Mouse (Mus musculus): ENCODE data around the gene Mip. TPM values are rescaled to one million over a fixed set of nuclear protein-coding genes. Genes with fewer than 3 reads are reported as not detected.

Gene Mip
- polyA plus RNA-seq, 1 experiment from 2014 or later, result not detected

DNA sequence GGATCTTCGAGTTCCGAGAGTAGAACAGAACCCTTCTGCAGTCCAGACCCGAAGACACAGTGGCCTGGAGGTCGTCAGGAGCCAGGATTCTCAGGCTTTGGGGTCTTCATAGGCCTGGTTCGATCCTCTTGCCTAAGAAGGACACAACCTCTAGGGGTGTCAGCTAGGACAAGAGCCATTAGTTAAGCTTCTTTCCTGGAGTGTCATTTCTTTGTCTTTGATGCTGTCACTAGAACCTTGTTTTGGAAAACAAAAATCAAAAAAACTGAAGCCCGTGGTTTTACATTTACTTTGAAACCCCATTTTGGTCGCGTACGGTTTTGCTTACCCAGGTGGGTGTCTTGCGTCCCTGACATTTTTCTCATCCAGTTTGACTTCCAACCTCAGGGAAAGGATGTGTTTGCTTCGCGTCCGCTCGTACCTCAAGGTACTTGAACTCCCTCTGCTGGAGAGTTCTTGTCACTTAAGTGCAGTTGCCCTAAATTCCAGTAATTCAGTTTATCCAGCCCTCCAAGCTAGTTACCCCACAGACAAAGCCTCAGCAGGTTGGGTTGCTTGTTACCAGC lies 6.9 kb downstream of the Mip start:
- peaks cover 4% of the 10 kb centered on the region; the same call in 1 of the 2 replicates for H3K4me1 ChIP-seq (ENCODE audit: insufficient read depth)
- peaks cover 5% of the 10 kb centered on the region for H3K36me3 ChIP-seq (ENCODE audit: insufficient read depth)
- DNase-seq (peak; percentile 95), ATAC-seq (ENCODE audit: insufficient read depth) (peak; percentile 41)
- under 1% methylated on average over 14 of the region's 14 CpGs for WGBS
- peak overlapping the region; percentile 94 for H3K27ac ChIP-seq (ENCODE audit: low read depth)
- H3K9me3 ChIP-seq (ENCODE audit: low read depth, low read length), result no peaks in the 10 kb centered on the region
- H3K4me3 ChIP-seq (ENCODE audit: low read depth, low read length), result peak overlapping the region; percentile 74
- TF ChIP-seq CTCF (IDR thresholded peaks at IDR 0.05; ENCODE audit: low read depth), result peak; percentile 87
- H3K27me3 ChIP-seq (ENCODE audit: insufficient read depth, low read length), result no peaks in the 10 kb centered on the region
- H3K9ac ChIP-seq, result peak overlapping the region; percentile 87
- peak overlapping the region; percentile 84 for H3K4me2 ChIP-seq

DNA sequence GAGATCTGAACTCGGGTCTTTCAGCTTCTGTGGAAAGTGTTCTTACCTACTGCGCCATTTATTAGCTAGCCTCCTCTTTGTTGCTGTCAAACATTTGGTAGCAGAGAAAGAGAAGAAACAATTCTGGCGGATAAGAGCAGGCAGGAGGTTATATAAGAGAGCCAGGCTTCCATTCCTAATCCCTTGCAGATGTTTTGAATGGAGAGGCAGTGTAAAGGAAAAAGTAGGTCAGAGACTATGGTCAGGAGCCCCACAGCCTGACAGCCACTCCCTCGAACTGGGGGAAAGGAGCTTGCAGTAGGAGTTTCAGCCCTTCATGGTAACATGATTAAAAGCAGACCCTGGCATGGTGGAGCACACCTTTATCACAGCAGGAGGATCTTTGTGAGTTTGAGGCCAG lies 10.7 kb downstream of the Mip start:
- no peak overlapping the region for H3K4me2 ChIP-seq
- H3K4me1 ChIP-seq (ENCODE audit: insufficient read depth), result no peaks in the 10 kb centered on the region
- no peak for TF ChIP-seq CTCF (IDR thresholded peaks at IDR 0.05; ENCODE audit: low read depth)
- no peak overlapping the region for H3K27ac ChIP-seq (ENCODE audit: low read depth)
- WGBS, result 71% methylated on average over 4 of the region's 4 CpGs
- DNase-seq (no peak), ATAC-seq (ENCODE audit: insufficient read depth) (no peak)
- H3K36me3 ChIP-seq (ENCODE audit: insufficient read depth), result peaks cover 23% of the 10 kb centered on the region
- H3K9me3 ChIP-seq (ENCODE audit: low read depth, low read length), result no peaks in the 10 kb centered on the region
- H3K9ac ChIP-seq, result no peak overlapping the region
- no peaks in the 10 kb centered on the region for H3K27me3 ChIP-seq (ENCODE audit: insufficient read depth, low read length)
- H3K4me3 ChIP-seq (ENCODE audit: low read depth, low read length), result no peak overlapping the region

DNA sequence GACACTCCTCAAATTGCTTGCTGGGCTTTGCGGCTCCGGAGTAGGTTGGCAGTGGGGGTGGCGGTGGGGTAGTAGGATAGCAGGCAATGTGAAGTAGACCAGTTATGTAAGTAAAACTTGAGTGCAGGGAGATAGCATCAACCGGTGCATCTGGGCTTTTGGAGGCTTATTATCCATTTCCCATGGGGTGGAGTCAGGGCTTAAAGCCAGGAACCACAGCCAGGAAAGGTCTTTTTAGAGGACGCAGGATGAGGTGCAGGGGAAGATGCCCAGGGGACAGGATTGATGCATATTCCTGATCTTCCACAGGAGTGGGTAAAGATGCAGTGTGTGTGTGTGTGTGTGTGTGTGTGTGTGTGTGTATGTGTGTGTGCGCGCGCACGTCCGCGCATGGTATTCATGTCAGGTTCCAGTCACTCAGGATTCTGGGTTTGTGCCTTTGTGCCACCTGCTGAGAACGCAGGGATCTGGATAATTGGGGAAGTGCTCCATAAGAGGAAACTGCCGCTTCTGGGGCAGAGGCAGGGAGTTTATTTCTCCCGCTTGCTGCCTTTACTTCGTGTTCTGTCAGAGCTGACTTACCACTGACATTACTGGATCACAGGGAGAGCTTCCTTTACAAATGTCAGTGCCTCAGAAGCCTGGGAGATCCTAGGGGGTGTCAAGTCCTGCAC lies 12.3 kb downstream of the Mip start:
- Histone ChIP-seq H3K27me3 (ENCODE audit: insufficient read depth, low read length) (no peaks in the 10 kb centered on the region), H3K4me1 (ENCODE audit: insufficient read depth) (no peaks in the 10 kb centered on the region), H3K4me3 (ENCODE audit: low read depth, low read length) (no peak overlapping the region), H3K9me3 (ENCODE audit: low read depth, low read length) (no peaks in the 10 kb centered on the region), H3K4me2 (no peak overlapping the region), H3K9ac (no peak overlapping the region), H3K36me3 (ENCODE audit: insufficient read depth) (peaks cover 40% of the 10 kb centered on the region), H3K27ac (ENCODE audit: low read depth) (no peak overlapping the region)
- TF ChIP-seq CTCF (IDR thresholded peaks at IDR 0.05; ENCODE audit: low read depth), result no peak
- DNase-seq, result no peak
- ATAC-seq (ENCODE audit: insufficient read depth), result no peak
- WGBS, result 78% methylated on average over 15 of the region's 15 CpGs

DNA sequence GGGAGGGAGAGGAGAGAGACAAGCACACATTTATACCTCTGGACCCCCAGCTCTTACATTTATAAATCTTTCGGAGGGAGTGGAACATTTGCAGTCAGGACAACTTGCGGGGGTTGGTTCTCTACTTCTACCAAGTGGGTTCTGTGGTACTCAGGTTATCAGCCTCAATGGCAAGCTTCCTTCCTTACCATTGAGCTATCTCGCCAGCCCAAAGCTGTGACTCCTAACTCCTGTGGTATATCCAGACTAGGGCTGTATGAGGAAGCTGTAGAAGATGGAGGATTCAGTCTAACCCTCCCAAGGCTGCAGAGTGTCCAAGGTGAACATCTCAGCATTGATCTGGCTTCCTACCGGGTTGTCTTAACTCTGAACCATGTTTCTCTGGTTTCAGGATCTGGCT lies 13.5 kb downstream of the Mip start:
- no peak overlapping the region for H3K9ac ChIP-seq
- no peak overlapping the region for H3K4me2 ChIP-seq

DNA sequence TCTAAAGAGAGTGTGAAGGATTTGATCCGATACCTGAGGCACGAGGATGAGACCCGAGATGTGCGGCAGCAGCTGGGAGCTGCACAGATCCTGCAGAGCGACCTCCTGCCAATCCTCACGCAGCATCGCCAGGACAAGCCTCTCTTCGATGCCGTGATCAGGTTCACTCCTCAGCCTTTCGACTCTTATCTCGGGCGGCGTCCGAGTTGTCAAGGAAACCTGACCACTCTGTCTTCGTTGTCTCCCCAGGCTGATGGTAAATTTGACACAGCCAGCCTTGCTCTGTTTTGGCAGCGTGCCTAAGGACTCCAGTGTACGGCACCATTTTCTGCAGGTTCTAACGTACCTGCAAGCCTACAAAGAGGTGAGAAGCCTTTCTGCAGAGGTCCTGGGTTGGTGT lies 14.5 kb downstream of the Mip start:
- Histone ChIP-seq H3K36me3 (ENCODE audit: insufficient read depth) (peaks cover 57% of the 10 kb centered on the region), H3K4me3 (ENCODE audit: low read depth, low read length) (no peak overlapping the region), H3K4me2 (no peak overlapping the region), H3K4me1 (ENCODE audit: insufficient read depth) (no peaks in the 10 kb centered on the region), H3K9ac (no peak overlapping the region), H3K27ac (ENCODE audit: low read depth) (no peak overlapping the region), H3K9me3 (ENCODE audit: low read depth, low read length) (no peaks in the 10 kb centered on the region), H3K27me3 (ENCODE audit: insufficient read depth, low read length) (no peaks in the 10 kb centered on the region)
- DNase-seq, result no peak
- 73% methylated on average over 18 of the region's 18 CpGs for WGBS
- no peak for TF ChIP-seq CTCF (IDR thresholded peaks at IDR 0.05; ENCODE audit: low read depth)
- ATAC-seq (ENCODE audit: insufficient read depth), result no peak

More for the DNA sequence above, 13.5 kb downstream of the Mip start:
- 89% methylated on average over 4 of the region's 4 CpGs for WGBS
- peaks cover 47% of the 10 kb centered on the region for H3K36me3 ChIP-seq (ENCODE audit: insufficient read depth)
- DNase-seq, result no peak
- no peaks in the 10 kb centered on the region for H3K4me1 ChIP-seq (ENCODE audit: insufficient read depth)
- no peak overlapping the region for H3K27ac ChIP-seq (ENCODE audit: low read depth)
- no peak for TF ChIP-seq CTCF (IDR thresholded peaks at IDR 0.05; ENCODE audit: low read depth)
- H3K4me3 ChIP-seq (ENCODE audit: low read depth, low read length), result no peak overlapping the region
- no peaks in the 10 kb centered on the region for H3K9me3 ChIP-seq (ENCODE audit: low read depth, low read length)
- no peaks in the 10 kb centered on the region for H3K27me3 ChIP-seq (ENCODE audit: insufficient read depth, low read length)
- ATAC-seq (ENCODE audit: insufficient read depth), result no peak

DNA sequence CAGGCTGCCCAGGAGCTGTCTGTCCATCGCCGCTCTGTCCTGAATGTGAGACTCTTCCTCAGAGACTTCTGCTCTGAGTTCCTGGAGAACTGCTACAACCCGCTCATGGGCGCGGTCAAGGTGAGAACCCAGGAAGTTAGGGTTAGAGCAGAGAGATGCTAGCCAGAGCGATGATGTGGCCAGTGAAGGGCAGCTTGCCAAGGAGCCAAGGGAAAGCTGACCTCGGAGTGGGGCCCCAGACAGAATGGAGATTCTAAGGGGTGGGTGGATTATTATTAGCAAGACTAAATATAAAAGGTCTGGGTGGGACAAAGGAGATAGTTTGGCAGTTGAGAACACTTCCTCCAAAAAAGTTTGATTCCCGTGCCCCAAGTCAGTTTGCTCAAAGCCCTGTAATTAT lies 17.6 kb downstream of the Mip start:
- Histone ChIP-seq H3K4me1 (ENCODE audit: insufficient read depth) (no peaks in the 10 kb centered on the region), H3K4me3 (ENCODE audit: low read depth, low read length) (no peak overlapping the region), H3K9ac (no peak overlapping the region), H3K36me3 (ENCODE audit: insufficient read depth) (peaks cover 88% of the 10 kb centered on the region), H3K4me2 (no peak overlapping the region), H3K27me3 (ENCODE audit: insufficient read depth, low read length) (no peaks in the 10 kb centered on the region), H3K27ac (ENCODE audit: low read depth) (no peak overlapping the region), H3K9me3 (ENCODE audit: low read depth, low read length) (no peaks in the 10 kb centered on the region)
- no peak for TF ChIP-seq CTCF (IDR thresholded peaks at IDR 0.05; ENCODE audit: low read depth)
- 88% methylated on average over 8 of the region's 8 CpGs for WGBS
- ATAC-seq (ENCODE audit: insufficient read depth) (no peak), DNase-seq (no peak)

DNA sequence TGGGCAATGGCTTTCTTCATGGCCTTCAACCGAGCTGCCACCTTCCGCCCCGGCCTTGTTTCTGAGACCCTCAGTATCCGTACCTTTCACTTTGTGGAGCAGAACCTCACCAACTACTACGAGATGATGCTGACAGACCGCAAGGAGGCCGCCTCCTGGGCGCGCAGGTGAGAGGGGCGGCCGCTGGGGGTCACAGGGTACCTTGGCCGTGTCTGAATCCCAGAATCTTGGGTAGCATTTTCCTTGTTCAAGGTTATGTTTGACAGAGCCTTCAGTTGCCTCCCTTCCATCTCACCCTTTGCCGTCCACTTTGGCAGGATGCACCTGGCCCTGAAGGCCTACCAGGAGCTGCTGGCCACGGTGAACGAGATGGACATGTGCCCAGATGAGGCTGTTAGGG lies 18.5 kb downstream of the Mip start:
- Histone ChIP-seq H3K4me1 (ENCODE audit: insufficient read depth) (no peaks in the 10 kb centered on the region), H3K27me3 (ENCODE audit: insufficient read depth, low read length) (no peaks in the 10 kb centered on the region), H3K9ac (no peak overlapping the region), H3K4me2 (no peak overlapping the region), H3K4me3 (ENCODE audit: low read depth, low read length) (no peak overlapping the region), H3K36me3 (ENCODE audit: insufficient read depth) (peaks cover 96% of the 10 kb centered on the region), H3K9me3 (ENCODE audit: low read depth, low read length) (no peaks in the 10 kb centered on the region), H3K27ac (ENCODE audit: low read depth) (no peak overlapping the region)
- ATAC-seq (ENCODE audit: insufficient read depth), result no peak
- WGBS, result 92% methylated on average over 15 of the region's 15 CpGs
- no peak for DNase-seq
- TF ChIP-seq CTCF (IDR thresholded peaks at IDR 0.05; ENCODE audit: low read depth), result no peak
